Mouse (Mus musculus): ENCODE measurements around the gene Spock1. TPM values are rescaled to one million over a fixed set of nuclear protein-coding genes. Genes with fewer than 3 reads are reported as not detected.

Spock1 gene
- polyA plus RNA-seq, 1 experiment from 2014 or later, result 1.1 TPM

DNA sequence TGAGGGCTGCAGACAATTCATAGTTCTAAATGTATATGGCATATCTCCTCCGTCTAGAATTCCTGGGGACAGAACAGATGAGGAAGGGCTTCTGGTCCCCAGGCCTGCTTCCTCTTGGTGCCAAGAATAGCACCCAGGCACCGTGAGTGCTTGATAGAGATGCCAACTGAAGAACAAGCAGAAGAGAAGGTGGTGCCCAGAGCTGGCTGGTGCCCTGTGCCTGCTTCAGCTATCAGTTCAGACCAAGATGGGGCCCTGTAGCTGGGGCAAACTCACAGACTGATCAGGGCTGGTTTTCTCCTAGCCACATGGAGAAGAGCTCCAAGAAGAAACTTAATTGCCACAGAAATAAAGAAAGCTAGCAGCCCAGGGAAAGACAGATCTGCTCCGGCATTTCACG, 385.8 kb downstream of the Spock1 start:
- Histone ChIP-seq H3K9me3 (ENCODE audit: control insufficient read depth) (no peaks in the 10 kb centered on the region), H3K27me3 (replicated peaks; ENCODE audit: control insufficient read depth, insufficient read depth, low read length) (no peaks in the 10 kb centered on the region), H3K4me2 (replicated peaks; ENCODE audit: low read depth) (no peak overlapping the region), H3K36me3 (ENCODE audit: control insufficient read depth, insufficient read depth) (no peaks in the 10 kb centered on the region), H3K4me3 (ENCODE audit: low read depth, low read length) (no peak overlapping the region), H3K9ac (ENCODE audit: low read depth, low read length) (no peak overlapping the region), H3K27ac (ENCODE audit: low read depth, low read length) (no peak overlapping the region), H3K4me1 (replicated peaks; ENCODE audit: control insufficient read depth, insufficient read depth, low read length) (no peaks in the 10 kb centered on the region)
- TF ChIP-seq CTCF (IDR thresholded peaks at IDR 0.05; ENCODE audit: low read depth), result no peak
- WGBS, result 69% methylated on average over 4 of the region's 4 CpGs
- ATAC-seq, result no peak

GRCm38 (mm10) chr13:57521152-57521551, 387.0 kb downstream of the Spock1 start:
- no peak for ATAC-seq
- 12% methylated on average over 3 of the region's 3 CpGs for WGBS
- H3K9ac ChIP-seq (ENCODE audit: low read depth, low read length), result no peak overlapping the region
- H3K4me2 ChIP-seq (replicated peaks; ENCODE audit: low read depth), result no peak overlapping the region
- H3K9me3 ChIP-seq (ENCODE audit: control insufficient read depth), result no peaks in the 10 kb centered on the region
- no peaks in the 10 kb centered on the region for H3K27me3 ChIP-seq (replicated peaks; ENCODE audit: control insufficient read depth, insufficient read depth, low read length)
- H3K36me3 ChIP-seq (ENCODE audit: control insufficient read depth, insufficient read depth), result no peaks in the 10 kb centered on the region
- no peak overlapping the region for H3K27ac ChIP-seq (ENCODE audit: low read depth, low read length)
- no peak overlapping the region for H3K4me3 ChIP-seq (ENCODE audit: low read depth, low read length)
- peak; percentile 75 for TF ChIP-seq CTCF (IDR thresholded peaks at IDR 0.05; ENCODE audit: low read depth)
- H3K4me1 ChIP-seq (replicated peaks; ENCODE audit: control insufficient read depth, insufficient read depth, low read length), result no peaks in the 10 kb centered on the region

GRCm38 (mm10) chr13:57519790-57520189, 388.3 kb downstream of the Spock1 start:
- Histone ChIP-seq H3K4me1 (replicated peaks; ENCODE audit: control insufficient read depth, insufficient read depth, low read length) (no peaks in the 10 kb centered on the region), H3K4me2 (replicated peaks; ENCODE audit: low read depth) (no peak overlapping the region), H3K27me3 (replicated peaks; ENCODE audit: control insufficient read depth, insufficient read depth, low read length) (no peaks in the 10 kb centered on the region), H3K9ac (ENCODE audit: low read depth, low read length) (no peak overlapping the region), H3K27ac (ENCODE audit: low read depth, low read length) (no peak overlapping the region), H3K36me3 (ENCODE audit: control insufficient read depth, insufficient read depth) (no peaks in the 10 kb centered on the region), H3K9me3 (ENCODE audit: control insufficient read depth) (no peaks in the 10 kb centered on the region), H3K4me3 (ENCODE audit: low read depth, low read length) (no peak overlapping the region)
- WGBS, result 67% methylated on average over 11 of the region's 11 CpGs
- ATAC-seq, result no peak
- TF ChIP-seq CTCF (IDR thresholded peaks at IDR 0.05; ENCODE audit: low read depth), result no peak

GRCm38 (mm10) chr13:57515737-57516136, 392.4 kb downstream of the Spock1 start:
- no peak for TF ChIP-seq CTCF (IDR thresholded peaks at IDR 0.05; ENCODE audit: low read depth)
- Histone ChIP-seq H3K4me3 (ENCODE audit: low read depth, low read length) (no peak overlapping the region), H3K36me3 (ENCODE audit: control insufficient read depth, insufficient read depth) (no peaks in the 10 kb centered on the region), H3K4me1 (replicated peaks; ENCODE audit: control insufficient read depth, insufficient read depth, low read length) (no peaks in the 10 kb centered on the region), H3K27ac (ENCODE audit: low read depth, low read length) (no peak overlapping the region), H3K9ac (ENCODE audit: low read depth, low read length) (no peak overlapping the region), H3K9me3 (ENCODE audit: control insufficient read depth) (no peaks in the 10 kb centered on the region), H3K4me2 (replicated peaks; ENCODE audit: low read depth) (no peak overlapping the region), H3K27me3 (replicated peaks; ENCODE audit: control insufficient read depth, insufficient read depth, low read length) (no peaks in the 10 kb centered on the region)
- no peak for ATAC-seq
- WGBS, result 79% methylated on average over 11 of the region's 11 CpGs

- Histone ChIP-seq H3K4me3 (ENCODE audit: low read depth, low read length) (no peak overlapping the region), H3K27me3 (replicated peaks; ENCODE audit: control insufficient read depth, insufficient read depth, low read length) (no peaks in the 10 kb centered on the region), H3K4me2 (replicated peaks; ENCODE audit: low read depth) (no peak overlapping the region), H3K27ac (ENCODE audit: low read depth, low read length) (no peak overlapping the region), H3K36me3 (ENCODE audit: control insufficient read depth, insufficient read depth) (no peaks in the 10 kb centered on the region), H3K4me1 (replicated peaks; ENCODE audit: control insufficient read depth, insufficient read depth, low read length) (no peaks in the 10 kb centered on the region), H3K9me3 (ENCODE audit: control insufficient read depth) (no peaks in the 10 kb centered on the region), H3K9ac (ENCODE audit: low read depth, low read length) (no peak overlapping the region)
- WGBS, result 80% methylated on average over 7 of the region's 7 CpGs
- no peak for TF ChIP-seq CTCF (IDR thresholded peaks at IDR 0.05; ENCODE audit: low read depth)
- no peak for ATAC-seq
These were observed 406.6 kb downstream of the Spock1 start for GRCm38 (mm10) chr13:57501552-57501951.

DNA sequence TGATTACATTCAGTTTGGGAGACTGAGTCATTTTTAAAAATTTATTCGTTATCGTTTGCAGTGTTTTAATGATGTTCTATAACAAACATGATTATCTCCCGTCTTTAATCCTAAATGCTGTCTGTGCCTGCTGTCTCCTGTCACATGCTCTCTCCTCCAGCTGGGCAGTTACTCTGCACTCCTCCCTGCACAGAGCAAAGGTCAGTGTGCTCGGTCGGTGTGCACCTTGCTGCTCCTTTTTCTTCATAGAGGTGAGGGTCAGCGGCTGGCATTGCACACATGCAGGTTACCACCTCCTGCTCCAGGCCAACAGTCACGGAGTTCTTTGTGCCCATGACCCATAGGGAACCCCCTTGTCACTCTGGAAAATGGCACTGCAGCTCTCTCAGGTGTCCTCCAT, 411.4 kb downstream of the Spock1 start:
- Histone ChIP-seq H3K4me1 (replicated peaks; ENCODE audit: control insufficient read depth, insufficient read depth, low read length) (no peaks in the 10 kb centered on the region), H3K4me3 (ENCODE audit: low read depth, low read length) (no peak overlapping the region), H3K27me3 (replicated peaks; ENCODE audit: control insufficient read depth, insufficient read depth, low read length) (no peaks in the 10 kb centered on the region), H3K27ac (ENCODE audit: low read depth, low read length) (no peak overlapping the region), H3K36me3 (ENCODE audit: control insufficient read depth, insufficient read depth) (no peaks in the 10 kb centered on the region), H3K9ac (ENCODE audit: low read depth, low read length) (no peak overlapping the region), H3K4me2 (replicated peaks; ENCODE audit: low read depth) (no peak overlapping the region), H3K9me3 (ENCODE audit: control insufficient read depth) (no peaks in the 10 kb centered on the region)
- no peak for ATAC-seq
- TF ChIP-seq CTCF (IDR thresholded peaks at IDR 0.05; ENCODE audit: low read depth), result no peak
- 36% methylated on average over 7 of the region's 7 CpGs for WGBS

- 61% methylated on average over 1 of the region's 1 CpGs for WGBS
- no peaks in the 10 kb centered on the region for H3K9me3 ChIP-seq (ENCODE audit: control insufficient read depth)
- no peak overlapping the region for H3K27ac ChIP-seq (ENCODE audit: low read depth, low read length)
- H3K4me2 ChIP-seq (replicated peaks; ENCODE audit: low read depth), result no peak overlapping the region
- no peak for ATAC-seq
- no peak overlapping the region for H3K4me3 ChIP-seq (ENCODE audit: low read depth, low read length)
- H3K27me3 ChIP-seq (replicated peaks; ENCODE audit: control insufficient read depth, insufficient read depth, low read length), result no peaks in the 10 kb centered on the region
- H3K36me3 ChIP-seq (ENCODE audit: control insufficient read depth, insufficient read depth), result no peaks in the 10 kb centered on the region
- no peaks in the 10 kb centered on the region for H3K4me1 ChIP-seq (replicated peaks; ENCODE audit: control insufficient read depth, insufficient read depth, low read length)
- TF ChIP-seq CTCF (IDR thresholded peaks at IDR 0.05; ENCODE audit: low read depth), result no peak
- no peak overlapping the region for H3K9ac ChIP-seq (ENCODE audit: low read depth, low read length)
These were observed 413.3 kb downstream of the Spock1 start for GRCm38 (mm10) chr13:57494838-57495237.
